Mouse (Mus musculus) embryonic stem cell, embryonic (primary cell): ENCODE measurements around the gene Tmem11.

ENCODE experiments used
- CTCF ChIA-PET, 4 experiments: fragments of 300-600 bp in 2 of 4; fragments of 350-600 bp in 2 of 4; sonication (Branson Sonifier 250); formaldehyde crosslinking; loops; one replicate each; lab custom pipeline; 2022; ENCODE audit warnings: inconsistent platforms in 2 of 4; lab: Charles Lee
- POLR2A ChIA-PET, 4 experiments: fragments of 300-600 bp in 2 of 4; fragments of 350-600 bp in 2 of 4; sonication (Branson Sonifier 250); formaldehyde crosslinking; loops; one replicate each; lab custom pipeline; 2022; ENCODE audit warnings: antibody characterized with exemption in 4 of 4, inconsistent platforms in 1 of 4; lab: Charles Lee

The Tmem11 gene

DNA sequence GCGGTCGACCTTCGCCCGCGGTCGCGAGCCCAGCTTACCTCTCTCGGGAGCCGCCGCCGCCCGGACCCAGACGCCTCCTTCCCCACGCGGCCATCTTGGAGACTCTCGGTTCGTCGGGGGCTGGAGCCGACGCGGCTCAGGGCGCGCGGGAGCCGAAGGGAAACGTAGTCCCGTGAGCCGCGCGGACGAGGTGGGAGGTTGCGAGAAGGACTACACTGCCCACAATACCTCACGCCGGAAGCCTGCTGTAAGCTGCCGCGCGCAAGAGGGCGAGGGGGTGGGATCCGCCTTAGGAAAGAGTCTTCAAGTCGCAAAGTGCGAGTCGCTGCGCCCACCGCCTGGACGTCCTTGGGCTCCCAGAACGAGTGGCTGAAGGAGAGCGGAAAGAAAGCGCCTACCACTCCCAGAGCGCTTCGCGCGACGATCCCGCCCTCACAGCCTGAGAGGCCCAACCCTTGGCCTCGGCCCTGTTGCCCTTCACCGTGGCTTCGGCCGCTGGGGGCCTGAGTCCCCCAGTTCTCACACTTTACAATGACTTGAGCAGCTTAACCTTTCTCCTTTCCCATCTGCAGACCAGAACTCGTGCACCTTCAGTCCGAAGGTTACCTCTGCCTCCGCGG is at the start of gene Tmem11:
TSS of gene Tmem11 (minus strand) at position 598 of the 620 bp plus-strand sequence.
- CTCF ChIA-PET, result interaction anchor here (0.5 to 2.4 kb wide), 25 partner anchors 13 to 401 kb away, joined by 3 to 14 read pairs (median 3); partner anchors contain the start of genes Dhrs7b (in 2 of the 4), Map2k3 (in 1 of the 4), Natd1 (in 1 of the 4) and Shmt1 (in 1 of the 4)

DNA sequence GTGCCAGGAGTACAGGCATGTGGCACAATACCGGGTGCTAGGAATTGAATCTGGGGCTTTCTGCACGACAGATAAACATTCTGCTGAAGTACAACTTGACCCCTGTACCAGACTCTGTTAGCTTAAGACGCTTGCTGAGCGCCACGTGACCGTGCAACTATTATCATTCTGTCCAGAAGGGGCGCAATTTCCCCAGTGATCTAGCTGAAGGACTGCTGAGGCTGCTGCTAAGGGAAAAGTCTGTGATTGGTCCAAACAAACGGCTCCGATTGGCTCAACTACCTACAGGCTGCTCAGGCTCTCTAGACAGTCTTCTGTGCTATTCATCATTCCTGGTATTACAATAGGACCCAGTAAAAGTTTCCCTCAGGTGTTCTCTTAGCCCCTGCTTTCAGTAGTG is 48.2 kb upstream of the Tmem11 start:
- CTCF ChIA-PET, result interaction anchor here (0.5 to 2.3 kb wide), 39 partner anchors 8 to 1686 kb away, joined by 3 to 19 read pairs (median 4); partner anchors contain the start of genes Natd1 (in 2 of the 4), Dhrs7b (in 1 of the 4), Flii (in 1 of the 4) and Llgl1 (in 1 of the 4)

More for the DNA sequence above, at the start of gene Tmem11:
- POLR2A ChIA-PET, result interaction anchor here (0.5 to 9.3 kb wide), 83 partner anchors 8 to 773 kb away, joined by 3 to 147 read pairs (median 5); partner anchors contain the start of genes Dhrs7b (in 3 of the 4), Shmt1 (in 3 of the 4), Map2k3 (in 2 of the 4) and Drg2 (in 1 of the 4)

DNA sequence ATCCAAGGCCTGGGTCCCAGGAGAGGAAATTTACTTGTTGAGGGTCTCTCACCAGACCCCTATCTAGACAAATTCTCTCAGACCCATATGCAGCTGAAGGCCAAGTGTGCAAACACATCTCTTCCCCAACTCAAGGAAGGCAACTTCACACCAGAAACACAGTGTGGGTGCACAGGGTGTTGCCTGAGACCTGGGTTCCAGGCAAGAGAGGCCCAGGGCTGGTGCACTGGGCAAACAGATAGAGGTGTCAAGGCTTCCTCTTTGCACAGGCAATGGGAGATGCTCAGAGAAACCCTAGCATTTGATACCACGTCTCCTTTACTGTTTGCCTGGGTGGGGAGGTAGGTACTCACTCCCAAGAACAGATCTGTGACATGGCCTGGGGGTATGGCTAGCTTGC is 45.9 kb upstream of the Tmem11 start:
- ChIA-PET CTCF (interaction anchor here (0.5 to 1.2 kb wide), 7 partner anchors 10 to 142 kb away, joined by 3 to 9 read pairs (median 3); partner anchors contain the start of gene Natd1 (in 1 of the 4)), POLR2A (interaction anchor here in 2 of 4 experiments (0.6 to 8.0 kb wide), 18 partner anchors 8 to 387 kb away, joined by 3 to 105 read pairs (median 4); partner anchors contain the start of genes Natd1 (in 2 of the 2), Shmt1 (in 2 of the 2), Kcnj12 (in 1 of the 2) and Tmem11 (in 1 of the 2))

More for the DNA sequence above, 48.2 kb upstream of the Tmem11 start:
- POLR2A ChIA-PET, result interaction anchor here (0.6 to 8.0 kb wide), 39 partner anchors 9 to 390 kb away, joined by 3 to 105 read pairs (median 6); partner anchors contain the start of genes Natd1 (in 3 of the 4), Shmt1 (in 2 of the 4), Tmem11 (in 2 of the 4) and Flii (in 1 of the 4)

DNA sequence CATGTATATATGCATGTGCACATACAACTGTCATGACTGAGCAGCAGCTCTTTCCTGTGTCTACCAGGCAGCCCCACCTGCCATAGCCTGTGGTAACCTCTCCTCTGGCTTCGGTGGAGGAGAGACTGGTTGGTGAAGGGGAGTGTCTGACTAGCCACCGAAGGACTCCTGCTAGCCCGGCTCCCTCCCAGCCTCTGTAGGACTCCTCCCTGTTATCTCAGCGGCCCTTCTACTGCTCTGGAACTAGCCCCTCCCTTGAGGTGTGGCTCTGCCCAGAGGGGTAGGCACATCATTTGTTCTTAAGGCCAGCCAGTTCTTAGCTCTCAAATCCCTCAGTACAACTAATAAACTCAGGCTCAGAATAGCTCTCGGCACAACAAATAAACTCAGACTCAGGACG is 45.4 kb upstream of the Tmem11 start:
- POLR2A ChIA-PET, result interaction anchor here in 3 of 4 experiments (0.5 to 8.0 kb wide), 22 partner anchors 7 to 586 kb away, joined by 3 to 105 read pairs (median 4); partner anchors contain the start of genes Natd1 (in 2 of the 3), Tmem11 (in 2 of the 3) and Shmt1 (in 1 of the 3)
- CTCF ChIA-PET, result interaction anchor here in 3 of 4 experiments (0.6 to 1.2 kb wide), 3 partner anchors 18 to 52 kb away, joined by 3 to 4 read pairs (median 4); no protein-coding TSS in a partner anchor

DNA sequence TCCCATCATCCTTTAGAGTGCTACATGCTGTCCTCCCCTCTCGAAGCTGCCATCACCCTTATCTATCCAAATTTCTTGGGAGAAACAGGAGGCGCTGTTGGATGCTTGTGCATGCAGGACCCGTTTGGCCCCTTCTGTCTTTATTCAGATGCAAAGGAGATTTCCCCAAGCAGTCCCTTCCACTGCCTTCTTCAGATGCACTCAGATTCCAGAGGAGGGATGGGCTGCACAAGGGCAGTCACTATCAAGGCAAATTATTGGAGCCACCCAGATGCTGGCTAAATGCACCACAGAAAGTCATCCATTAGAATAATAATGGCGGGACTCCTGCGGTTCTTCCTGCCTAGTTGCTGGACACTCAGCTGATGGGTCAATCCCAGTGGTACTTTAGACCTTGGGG is 43.9 kb upstream of the Tmem11 start:
- POLR2A ChIA-PET, result interaction anchor here (0.7 to 8.0 kb wide), 26 partner anchors 9 to 570 kb away, joined by 3 to 105 read pairs (median 5); partner anchors contain the start of genes Map2k3 (in 3 of the 4), Natd1 (in 2 of the 4), Shmt1 (in 2 of the 4) and Tmem11 (in 2 of the 4)

DNA sequence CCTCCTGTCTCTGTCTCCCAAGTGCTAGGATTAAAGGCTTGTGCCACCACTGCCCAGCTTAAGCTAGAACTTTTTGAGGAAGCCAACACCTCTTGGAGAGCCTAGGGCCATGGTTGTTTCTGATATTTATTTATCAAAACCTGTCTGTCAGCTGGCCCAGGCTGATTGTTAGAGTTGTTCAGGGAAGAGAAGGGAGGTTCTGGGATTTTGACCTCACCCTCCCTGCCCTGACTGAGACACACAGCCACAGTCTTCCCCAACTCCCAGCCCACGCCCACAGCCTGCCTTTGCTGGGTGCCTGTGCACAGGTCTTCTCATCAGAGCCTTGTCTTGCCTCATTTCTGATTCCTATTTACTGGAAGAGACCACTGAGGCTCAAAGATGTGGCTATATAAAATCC is 43.1 kb upstream of the Tmem11 start:
- ChIA-PET POLR2A (interaction anchor here (0.5 to 8.0 kb wide), 16 partner anchors 8 to 194 kb away, joined by 3 to 105 read pairs (median 4); partner anchors contain the start of genes Map2k3 (in 2 of the 4), Natd1 (in 2 of the 4), Tmem11 (in 2 of the 4) and Mief2 (in 1 of the 4)), CTCF (interaction anchor here in 2 of 4 experiments (0.6 to 1.0 kb wide), 2 partner anchors 9 to 1034 kb away, joined by 3 to 4 read pairs; partner anchors contain the start of gene Map2k3 (in 1 of the 2))

More for the DNA sequence above, 43.9 kb upstream of the Tmem11 start:
- CTCF ChIA-PET, result interaction anchor here in 2 of 4 experiments (1.0 to 1.1 kb wide), 2 partner anchors 9 to 36 kb away, joined by 3 to 4 read pairs; partner anchors contain the start of gene Map2k3 (in 1 of the 2)

DNA sequence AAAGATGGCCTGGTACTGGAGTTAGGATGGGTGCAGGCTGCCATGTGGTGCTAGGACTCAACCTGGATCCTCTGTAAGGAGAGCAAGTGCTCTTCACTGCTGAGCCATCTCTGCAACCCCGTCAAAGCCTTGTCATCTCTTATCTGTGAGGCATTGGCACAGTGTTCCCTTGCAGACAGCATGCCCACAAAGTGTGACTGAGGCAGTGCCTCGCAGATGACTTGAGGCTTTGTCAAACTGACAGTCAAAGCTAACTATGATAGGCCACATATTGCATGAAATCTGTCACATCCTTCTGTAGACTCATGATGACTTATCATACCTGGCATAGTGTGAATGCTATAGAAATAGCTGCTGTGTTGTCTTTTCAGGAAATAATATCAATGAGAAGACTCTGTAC is 40.9 kb upstream of the Tmem11 start:
- ChIA-PET CTCF (no interaction called here), POLR2A (interaction anchor here in 2 of 4 experiments (0.6 to 9.1 kb wide), 5 partner anchors 11 to 83 kb away, joined by 3 to 60 read pairs (median 3); partner anchors contain the start of gene Map2k3 (in 1 of the 2))

DNA sequence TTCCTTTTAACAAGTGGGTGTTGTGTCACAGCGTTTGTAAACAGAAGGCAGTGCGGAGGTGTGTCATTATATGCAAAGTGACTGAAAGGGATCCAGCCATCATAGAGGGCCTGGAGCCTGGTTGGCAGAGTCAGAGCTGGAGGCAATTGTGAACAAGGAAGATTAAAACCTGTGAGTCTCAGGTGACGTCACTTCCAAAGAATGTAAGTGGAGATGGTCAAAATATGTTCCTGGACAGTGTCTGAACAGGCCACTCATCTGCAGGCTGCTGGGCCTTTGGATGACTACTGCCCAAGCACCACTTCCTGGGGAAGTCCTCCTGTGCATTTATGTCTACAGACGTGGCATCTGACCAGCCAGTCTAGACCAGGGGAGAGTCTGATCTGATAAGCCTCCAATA is 36.1 kb upstream of the Tmem11 start:
- ChIA-PET CTCF (interaction anchor here in 2 of 4 experiments (1.6 to 2.5 kb wide), 2 partner anchors 12 kb away, joined by 7 to 10 read pairs; no protein-coding TSS in a partner anchor), POLR2A (interaction anchor here in 3 of 4 experiments (0.6 to 10.5 kb wide), 24 partner anchors 10 to 1405 kb away, joined by 3 to 105 read pairs (median 5); partner anchors contain the start of genes Map2k3 (in 2 of the 3), Smcr8 (in 1 of the 3) and Tmem11 (in 1 of the 3))

DNA sequence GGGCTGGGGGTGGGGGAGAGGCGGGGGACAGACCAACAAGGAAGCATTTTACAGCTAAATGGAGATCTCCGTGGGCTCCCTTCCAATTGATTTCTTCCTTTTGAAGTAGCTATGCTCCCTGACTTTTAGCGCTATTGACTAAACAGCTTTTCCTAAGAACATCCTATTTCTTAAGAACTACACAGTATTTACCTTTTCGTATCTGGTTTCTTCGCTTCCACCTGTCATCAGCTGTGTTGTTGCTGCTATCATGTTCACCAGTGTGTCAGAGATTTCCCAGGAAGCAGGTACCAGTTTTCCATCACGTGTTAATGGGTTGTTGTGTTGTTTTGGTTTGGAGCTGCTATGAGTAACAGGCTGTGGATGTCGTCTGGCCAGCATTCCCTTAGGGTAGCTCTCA is 35.4 kb upstream of the Tmem11 start, which contains the start of gene Natd1:
TSS of gene Natd1 (minus strand) at position 260 of the 400 bp plus-strand sequence.
- ChIA-PET CTCF (interaction anchor here in 3 of 4 experiments (0.7 to 2.5 kb wide), 4 partner anchors 11 to 36 kb away, joined by 3 to 10 read pairs (median 8); partner anchors contain the start of gene Tmem11 (in 1 of the 3)), POLR2A (interaction anchor here in 3 of 4 experiments (0.6 to 10.5 kb wide), 35 partner anchors 10 to 1404 kb away, joined by 3 to 105 read pairs (median 5); partner anchors contain the start of genes Map2k3 (in 3 of the 3), Dhrs7b (in 1 of the 3), Flii (in 1 of the 3) and Mief2 (in 1 of the 3))

DNA sequence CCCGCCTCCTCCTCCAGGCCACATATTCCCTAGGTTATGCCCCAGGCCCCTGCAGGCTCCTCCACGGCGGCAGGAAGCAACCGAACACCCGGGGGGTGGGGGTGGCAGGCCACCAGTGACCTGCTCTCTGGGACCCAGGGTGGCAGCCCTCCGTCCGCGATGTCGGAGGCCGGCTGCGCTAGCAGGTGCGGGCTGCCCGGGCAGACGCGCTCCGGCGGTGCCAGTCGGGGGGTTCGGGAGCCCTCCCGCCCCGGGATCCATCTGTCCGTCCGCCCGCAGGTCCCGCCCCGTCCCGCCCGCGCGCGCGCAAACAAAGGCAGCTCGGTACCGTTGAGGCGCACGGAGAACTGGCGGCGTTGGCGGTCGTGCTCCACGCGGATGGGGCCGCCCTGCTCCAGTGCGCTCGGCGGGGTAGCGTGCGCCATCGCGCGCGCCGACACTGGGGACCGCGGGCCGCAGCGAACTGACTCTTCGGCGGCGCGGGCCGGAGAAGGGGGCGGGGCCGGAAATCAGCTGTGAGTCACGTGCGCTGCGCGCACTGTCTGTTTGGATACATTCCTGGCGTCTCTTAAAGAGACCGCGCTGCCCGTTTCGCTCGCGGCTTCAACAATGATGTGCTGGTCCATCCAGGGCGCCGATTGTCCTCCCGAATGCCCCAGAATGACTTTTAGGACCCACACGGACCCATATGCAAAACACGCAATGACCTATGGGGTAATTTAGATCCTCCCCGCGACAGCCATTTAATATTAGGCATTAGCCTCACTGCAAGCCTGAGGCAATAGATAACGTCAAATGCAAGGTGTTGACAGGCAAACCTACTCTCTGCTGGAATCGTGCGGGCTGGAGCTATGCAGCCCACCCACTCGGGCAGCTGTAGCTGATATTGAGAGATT is 34.5 kb upstream of the Tmem11 start:
- CTCF ChIA-PET, result interaction anchor here (0.6 to 2.5 kb wide), 7 partner anchors 13 to 87 kb away, joined by 3 to 10 read pairs (median 7); partner anchors contain the start of genes Map2k3 (in 1 of the 4) and Tmem11 (in 1 of the 4)
- POLR2A ChIA-PET, result interaction anchor here (0.7 to 10.5 kb wide), 40 partner anchors 11 to 261 kb away, joined by 3 to 105 read pairs (median 5); partner anchors contain the start of genes Map2k3 (in 3 of the 4), Dhrs7b (in 2 of the 4), Flii (in 1 of the 4) and Kcnj12 (in 1 of the 4)

DNA sequence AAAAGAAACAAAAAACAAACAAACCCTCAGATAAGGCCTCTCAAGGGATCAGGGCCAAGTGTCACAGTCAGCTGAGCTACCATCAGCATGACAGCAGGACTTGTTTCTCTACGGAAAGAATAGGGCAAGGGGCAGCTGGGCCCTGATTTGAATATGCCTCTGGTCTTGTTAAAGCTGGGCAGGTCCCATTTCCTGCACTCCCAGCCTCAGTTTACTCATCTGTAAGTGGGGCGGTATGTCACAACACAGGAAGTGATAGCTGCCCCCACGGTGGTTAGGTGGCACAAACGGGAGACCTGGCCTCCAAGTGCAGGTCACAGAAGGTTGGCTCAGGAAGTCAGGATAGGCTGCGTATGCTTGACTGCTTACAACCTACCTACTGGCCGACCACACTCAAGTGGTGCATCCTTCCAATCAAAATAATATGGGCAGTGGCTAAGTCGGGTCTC is 33.5 kb upstream of the Tmem11 start:
- ChIA-PET POLR2A (interaction anchor here (0.5 to 10.5 kb wide), 28 partner anchors 10 to 371 kb away, joined by 3 to 105 read pairs (median 5); partner anchors contain the start of genes Map2k3 (in 3 of the 4), Dhrs7b (in 1 of the 4), Flii (in 1 of the 4) and Mief2 (in 1 of the 4)), CTCF (interaction anchor here in 1 of 4 experiments (2.0 kb wide), 1 partner anchor 15 kb away, joined by 9 read pairs; no protein-coding TSS in a partner anchor)

DNA sequence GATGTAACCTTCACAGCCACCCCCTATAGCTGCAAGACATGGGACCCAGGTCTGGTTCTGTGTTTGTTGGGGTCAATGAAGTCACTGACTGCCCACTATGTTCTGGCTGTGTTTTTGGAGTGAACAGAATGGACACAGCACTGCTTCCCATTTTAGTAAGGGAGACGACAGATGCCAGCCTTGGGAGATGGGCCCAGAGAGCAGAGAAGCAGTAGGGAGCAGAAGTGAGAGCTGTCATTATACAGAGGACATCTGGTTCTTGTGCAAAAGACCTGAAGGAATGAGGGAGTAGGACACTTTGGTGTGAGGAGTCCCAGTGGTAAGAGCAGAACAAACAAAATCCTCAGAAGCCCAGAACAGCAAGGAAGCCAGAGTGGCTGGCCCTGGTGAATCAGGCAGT is 30.6 kb upstream of the Tmem11 start:
- ChIA-PET CTCF (interaction anchor here in 3 of 4 experiments (0.6 to 1.5 kb wide), 4 partner anchors 17 to 104 kb away, joined by 3 to 5 read pairs (median 4); no protein-coding TSS in a partner anchor), POLR2A (interaction anchor here in 3 of 4 experiments (0.6 to 10.5 kb wide), 10 partner anchors 7 to 381 kb away, joined by 3 to 105 read pairs (median 5); partner anchors contain the start of genes Map2k3 (in 1 of the 3) and Tmem11 (in 1 of the 3))

DNA sequence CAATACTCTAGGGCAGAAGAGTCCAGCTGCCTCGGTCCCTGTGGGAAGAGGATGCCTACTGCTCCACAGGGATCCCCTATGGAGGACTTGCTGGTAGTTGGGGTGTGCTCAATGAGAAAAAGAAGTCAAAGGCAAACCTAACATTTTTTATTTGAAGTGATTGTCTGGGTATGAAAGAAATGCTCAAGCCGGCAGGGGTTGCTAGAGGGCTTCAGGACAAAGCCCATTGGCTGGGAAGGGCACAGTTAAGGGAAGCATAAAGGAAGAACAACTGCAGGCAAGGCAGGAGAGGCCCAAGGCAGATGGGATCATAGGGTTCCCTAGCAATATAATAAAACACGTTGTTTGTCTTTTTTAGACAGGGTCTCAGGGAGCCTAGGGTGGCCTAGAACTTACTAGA is 29.0 kb upstream of the Tmem11 start:
- ChIA-PET POLR2A (interaction anchor here in 3 of 4 experiments (1.2 to 10.5 kb wide), 7 partner anchors 10 to 29 kb away, joined by 3 to 105 read pairs (median 12); partner anchors contain the start of gene Tmem11 (in 1 of the 3)), CTCF (interaction anchor here in 2 of 4 experiments (0.8 to 1.2 kb wide), 2 partner anchors 117 to 135 kb away, joined by 3 read pairs; no protein-coding TSS in a partner anchor)

DNA sequence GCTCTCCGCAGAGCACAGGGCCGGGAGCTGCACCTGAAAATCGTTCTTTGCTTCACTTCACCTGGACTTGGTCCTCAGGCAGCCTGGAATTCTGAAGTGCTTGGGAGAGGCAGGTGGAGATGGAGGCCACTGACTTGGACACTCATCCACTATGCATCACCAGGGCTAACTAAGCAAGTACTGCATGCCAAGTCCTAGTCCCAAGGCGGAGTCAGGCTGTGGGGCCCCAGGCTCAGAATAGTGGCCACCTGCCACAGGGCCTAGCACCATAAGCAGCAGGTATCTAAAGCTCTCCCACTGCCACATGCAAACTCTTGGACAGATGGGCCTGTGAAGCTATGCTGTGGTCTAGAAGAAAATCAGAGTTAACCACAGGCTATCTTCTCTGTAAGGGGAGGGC is 27.4 kb upstream of the Tmem11 start:
- POLR2A ChIA-PET, result interaction anchor here in 3 of 4 experiments (0.6 to 10.5 kb wide), 11 partner anchors 9 to 508 kb away, joined by 3 to 105 read pairs (median 4); no protein-coding TSS in a partner anchor
- CTCF ChIA-PET, result interaction anchor here in 3 of 4 experiments (0.6 to 0.9 kb wide), 3 partner anchors 20 to 221 kb away, joined by 3 to 7 read pairs (median 3); no protein-coding TSS in a partner anchor
